Mouse (Mus musculus): ENCODE measurements around the gene Colca2. TPM values are rescaled to one million over a fixed set of nuclear protein-coding genes. Genes with fewer than 3 reads are reported as not detected.

The Colca2 gene
- 8.7 and 9.3 TPM in 2 replicates for polyA plus RNA-seq (2015; fragmentation: Nextera tagmentation; extraction: Ambion mirVana)

GRCm38 (mm10) chr9:51278500-51279381 lies at the start of gene Colca2:
Colca2 (minus strand) TSS chr9:51278569.
- Histone ChIP-seq H3K9me3 (replicated peaks; ENCODE audit: control insufficient read depth, low read length) (no peaks in the 10 kb centered on the region), H3K27me3 (ENCODE audit: control insufficient read depth, insufficient read depth, low read length) (no peaks in the 10 kb centered on the region), H3K27ac (ENCODE audit: low read length) (peak within 1 kb of the TSS; percentile 74), H3K4me2 (ENCODE audit: low read depth, low read length) (peak within 1 kb of the TSS; percentile 67), H3K36me3 (ENCODE audit: control insufficient read depth, insufficient read depth, low read length) (no peaks in the 10 kb centered on the region), H3K4me1 (ENCODE audit: control insufficient read depth, insufficient read depth, low read length) (peaks cover 14% of the 10 kb centered on the region), H3K4me3 (replicated peaks; ENCODE audit: low read length) (peak within 1 kb of the TSS; percentile 55), H3K9ac (ENCODE audit: low read length) (peak within 1 kb of the TSS; percentile 72)
- under 1% methylated on average over 53 of the region's 53 CpGs for WGBS
- peak; percentile 94 for ATAC-seq (ENCODE audit: insufficient read depth, low FRiP score)

GRCm38 (mm10) chr9:51327555-51327903 lies 49.2 kb upstream of the Colca2 start:
- no peaks in the 10 kb centered on the region for H3K9me3 ChIP-seq (replicated peaks; ENCODE audit: control insufficient read depth, low read length)
- 77% methylated on average over 5 of the region's 5 CpGs for WGBS
- H3K4me1 ChIP-seq (ENCODE audit: control insufficient read depth, insufficient read depth, low read length), result no peaks in the 10 kb centered on the region
- H3K4me2 ChIP-seq (ENCODE audit: low read depth, low read length), result no peak overlapping the region
- H3K27me3 ChIP-seq (ENCODE audit: control insufficient read depth, insufficient read depth, low read length), result no peaks in the 10 kb centered on the region
- H3K4me3 ChIP-seq (replicated peaks; ENCODE audit: low read length), result no peak overlapping the region
- ATAC-seq (ENCODE audit: insufficient read depth, low FRiP score), result no peak
- no peak overlapping the region for H3K9ac ChIP-seq (ENCODE audit: low read length)
- H3K36me3 ChIP-seq (ENCODE audit: control insufficient read depth, insufficient read depth, low read length), result no peaks in the 10 kb centered on the region
- no peak overlapping the region for H3K27ac ChIP-seq (ENCODE audit: low read length)

- H3K9ac ChIP-seq (ENCODE audit: low read length), result no peak overlapping the region
- no peaks in the 10 kb centered on the region for H3K27me3 ChIP-seq (ENCODE audit: control insufficient read depth, insufficient read depth, low read length)
- no peak overlapping the region for H3K4me3 ChIP-seq (replicated peaks; ENCODE audit: low read length)
- no peaks in the 10 kb centered on the region for H3K4me1 ChIP-seq (ENCODE audit: control insufficient read depth, insufficient read depth, low read length)
- no peak overlapping the region for H3K27ac ChIP-seq (ENCODE audit: low read length)
- H3K4me2 ChIP-seq (ENCODE audit: low read depth, low read length), result no peak overlapping the region
- WGBS, result 77% methylated on average over 11 of the region's 11 CpGs
- no peaks in the 10 kb centered on the region for H3K9me3 ChIP-seq (replicated peaks; ENCODE audit: control insufficient read depth, low read length)
- H3K36me3 ChIP-seq (ENCODE audit: control insufficient read depth, insufficient read depth, low read length), result no peaks in the 10 kb centered on the region
- ATAC-seq (ENCODE audit: insufficient read depth, low FRiP score), result no peak
Observed at GRCm38 (mm10) chr9:51326619-51327554, 48.5 kb upstream of the Colca2 start.

- ATAC-seq (ENCODE audit: insufficient read depth, low FRiP score), result no peak
- no peak overlapping the region for H3K27ac ChIP-seq (ENCODE audit: low read length)
- WGBS, result 72% methylated on average over 7 of the region's 7 CpGs
- no peak overlapping the region for H3K4me2 ChIP-seq (ENCODE audit: low read depth, low read length)
- no peaks in the 10 kb centered on the region for H3K27me3 ChIP-seq (ENCODE audit: control insufficient read depth, insufficient read depth, low read length)
- no peaks in the 10 kb centered on the region for H3K9me3 ChIP-seq (replicated peaks; ENCODE audit: control insufficient read depth, low read length)
- H3K4me3 ChIP-seq (replicated peaks; ENCODE audit: low read length), result no peak overlapping the region
- no peak overlapping the region for H3K9ac ChIP-seq (ENCODE audit: low read length)
- H3K4me1 ChIP-seq (ENCODE audit: control insufficient read depth, insufficient read depth, low read length), result no peaks in the 10 kb centered on the region
- H3K36me3 ChIP-seq (ENCODE audit: control insufficient read depth, insufficient read depth, low read length), result no peaks in the 10 kb centered on the region
Observed at GRCm38 (mm10) chr9:51324406-51325065, 46.2 kb upstream of the Colca2 start.

GRCm38 (mm10) chr9:51320096-51320495 lies 41.7 kb upstream of the Colca2 start:
- Histone ChIP-seq H3K9ac (ENCODE audit: low read length) (no peak overlapping the region), H3K36me3 (ENCODE audit: control insufficient read depth, insufficient read depth, low read length) (no peaks in the 10 kb centered on the region), H3K4me3 (replicated peaks; ENCODE audit: low read length) (no peak overlapping the region), H3K27ac (ENCODE audit: low read length) (no peak overlapping the region), H3K27me3 (ENCODE audit: control insufficient read depth, insufficient read depth, low read length) (no peaks in the 10 kb centered on the region), H3K9me3 (replicated peaks; ENCODE audit: control insufficient read depth, low read length) (no peaks in the 10 kb centered on the region), H3K4me1 (ENCODE audit: control insufficient read depth, insufficient read depth, low read length) (no peaks in the 10 kb centered on the region), H3K4me2 (ENCODE audit: low read depth, low read length) (no peak overlapping the region)
- no peak for ATAC-seq (ENCODE audit: insufficient read depth, low FRiP score)
- WGBS, result 73% methylated on average over 1 of the region's 1 CpGs

- Histone ChIP-seq H3K27ac (ENCODE audit: low read length) (no peak overlapping the region), H3K4me3 (replicated peaks; ENCODE audit: low read length) (no peak overlapping the region), H3K9ac (ENCODE audit: low read length) (no peak overlapping the region), H3K9me3 (replicated peaks; ENCODE audit: control insufficient read depth, low read length) (no peaks in the 10 kb centered on the region), H3K36me3 (ENCODE audit: control insufficient read depth, insufficient read depth, low read length) (no peaks in the 10 kb centered on the region), H3K27me3 (ENCODE audit: control insufficient read depth, insufficient read depth, low read length) (no peaks in the 10 kb centered on the region), H3K4me1 (ENCODE audit: control insufficient read depth, insufficient read depth, low read length) (no peaks in the 10 kb centered on the region), H3K4me2 (ENCODE audit: low read depth, low read length) (no peak overlapping the region)
- ATAC-seq (ENCODE audit: insufficient read depth, low FRiP score), result no peak
- WGBS, result 75% methylated on average over 4 of the region's 4 CpGs
Observed at GRCm38 (mm10) chr9:51318246-51318645, 39.9 kb upstream of the Colca2 start.

GRCm38 (mm10) chr9:51317322-51317721 lies 39.0 kb upstream of the Colca2 start:
- ATAC-seq (ENCODE audit: insufficient read depth, low FRiP score), result no peak
- H3K9me3 ChIP-seq (replicated peaks; ENCODE audit: control insufficient read depth, low read length), result no peaks in the 10 kb centered on the region
- no peaks in the 10 kb centered on the region for H3K36me3 ChIP-seq (ENCODE audit: control insufficient read depth, insufficient read depth, low read length)
- H3K4me2 ChIP-seq (ENCODE audit: low read depth, low read length), result no peak overlapping the region
- H3K4me3 ChIP-seq (replicated peaks; ENCODE audit: low read length), result no peak overlapping the region
- H3K4me1 ChIP-seq (ENCODE audit: control insufficient read depth, insufficient read depth, low read length), result peaks cover 3% of the 10 kb centered on the region
- H3K27ac ChIP-seq (ENCODE audit: low read length), result no peak overlapping the region
- H3K9ac ChIP-seq (ENCODE audit: low read length), result no peak overlapping the region
- WGBS, result 84% methylated on average over 4 of the region's 4 CpGs
- no peaks in the 10 kb centered on the region for H3K27me3 ChIP-seq (ENCODE audit: control insufficient read depth, insufficient read depth, low read length)

GRCm38 (mm10) chr9:51315402-51316063 lies 37.2 kb upstream of the Colca2 start:
- H3K27me3 ChIP-seq (ENCODE audit: control insufficient read depth, insufficient read depth, low read length), result no peaks in the 10 kb centered on the region
- no peak overlapping the region for H3K4me2 ChIP-seq (ENCODE audit: low read depth, low read length)
- no peak overlapping the region for H3K27ac ChIP-seq (ENCODE audit: low read length)
- no peak overlapping the region for H3K4me3 ChIP-seq (replicated peaks; ENCODE audit: low read length)
- no peak overlapping the region for H3K9ac ChIP-seq (ENCODE audit: low read length)
- peaks cover 3% of the 10 kb centered on the region for H3K4me1 ChIP-seq (ENCODE audit: control insufficient read depth, insufficient read depth, low read length)
- H3K36me3 ChIP-seq (ENCODE audit: control insufficient read depth, insufficient read depth, low read length), result no peaks in the 10 kb centered on the region
- 46% methylated on average over 6 of the region's 6 CpGs for WGBS
- ATAC-seq (ENCODE audit: insufficient read depth, low FRiP score), result peak; percentile 26; the same call in 1 of the 2 replicates
- no peaks in the 10 kb centered on the region for H3K9me3 ChIP-seq (replicated peaks; ENCODE audit: control insufficient read depth, low read length)
